Mouse (Mus musculus): ENCODE results near the gene Meaf6.

DNA sequence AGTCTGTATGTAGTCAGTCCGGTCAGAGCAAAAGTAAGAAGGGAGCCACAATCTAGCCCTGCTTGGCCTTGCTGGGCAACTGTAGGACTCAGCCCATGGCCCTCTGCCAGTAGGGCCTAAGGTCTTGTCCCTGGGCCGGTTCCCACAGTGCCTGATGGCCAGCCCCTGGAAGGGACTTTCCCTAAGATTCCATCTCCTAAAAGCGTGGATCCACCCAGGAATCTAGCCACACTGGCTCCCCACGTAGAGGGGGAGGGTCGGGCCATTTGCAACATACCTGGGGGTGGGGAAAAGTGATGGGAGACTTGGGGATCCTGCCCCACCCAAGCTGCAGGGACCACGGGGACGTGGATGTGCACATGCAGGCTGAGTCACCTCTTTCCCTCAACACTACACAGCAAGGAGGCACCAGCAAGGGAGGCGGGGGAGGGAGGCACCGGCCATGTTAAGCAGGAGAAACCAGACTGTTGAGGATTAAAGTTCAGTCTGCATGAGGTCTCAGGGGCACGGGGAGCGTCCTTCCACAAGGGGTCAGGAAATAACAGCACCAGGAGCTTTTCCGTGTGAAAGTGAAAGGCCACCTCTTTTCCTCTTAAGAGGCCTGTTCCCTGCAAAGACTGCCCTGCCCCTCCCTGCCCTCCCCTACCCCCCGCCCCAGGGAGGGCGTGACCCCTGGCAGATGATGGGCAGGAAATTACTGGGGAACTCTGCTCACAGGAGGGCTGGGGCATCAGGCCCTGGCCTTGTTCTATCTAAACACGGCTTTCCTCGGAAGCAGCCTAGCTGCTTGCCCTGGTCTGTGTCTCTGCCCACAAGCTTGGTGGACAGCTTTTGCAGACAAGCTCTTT is 37.7 kb downstream of the Meaf6 start:
- TF ChIP-seq CTCF (IDR thresholded peaks at IDR 0.05; ENCODE audit: borderline replicate concordance, extremely low read depth, insufficient read depth, insufficient read length) (no peak), POLR2A (IDR thresholded peaks at IDR 0.05; ENCODE audit: borderline replicate concordance, extremely low read depth, insufficient read depth, insufficient read length, poor library complexity, severe bottlenecking) (no peak)
